14 mouse cellular contexts compared by ENCODE assay signal in genomic region chr1:155200967-155201366, GRCm38 (mm10). TPM values are rescaled to one million over a fixed set of nuclear protein-coding genes. Genes with fewer than 3 reads are reported as not detected.
DNase-seq lines count a peak whose midpoint lies in the region; ATAC-seq and TF ChIP-seq lines count a peak whose summit lies in the region.
"Had no signal": no experiment of that assay in that cellular context is flagged by ENCODE, and none has a peak within 500 bp of the region (broad histone marks: within the 10 kb centered on the region; RNA-seq: fewer than 3 reads in every experiment).

No protein-coding gene starts in this region.

- ATAC-seq in forebrain, embryonic 15.5 days (replicated peaks): no peak
- ATAC-seq in megakaryocyte-erythroid progenitor cell, adult 5-6 weeks (replicated peaks; ENCODE audit: low FRiP score, low TSS enrichment, poor library complexity, severe bottlenecking): peak; percentile 19; the same call in 1 of the 2 replicates
- ATAC-seq in stomach, embryonic 14.5 days (ENCODE audit: insufficient number of reproducible peaks, insufficient read depth, low FRiP score, low read depth): no peak

- no peaks in the 10 kb centered on the region for H3K27me3 ChIP-seq in forebrain, embryonic 15.5 days
- no peaks in the 10 kb centered on the region for H3K27me3 ChIP-seq in forebrain, embryonic 10.5 days (ENCODE audit: poor library complexity, severe bottlenecking)
- H3K27me3 ChIP-seq in stomach, embryonic 14.5 days (ENCODE audit: control insufficient read depth, insufficient read depth, low read length): no peaks in the 10 kb centered on the region
- H3K27me3 ChIP-seq: limb, embryonic 12.5 days had no signal

- no peaks in the 10 kb centered on the region for H3K9me3 ChIP-seq in forebrain, embryonic 15.5 days
- no peaks in the 10 kb centered on the region for H3K9me3 ChIP-seq in forebrain, embryonic 10.5 days
- H3K9me3 ChIP-seq in stomach, embryonic 14.5 days (ENCODE audit: control insufficient read depth, low read depth, low read length): no peaks in the 10 kb centered on the region
- H3K9me3 ChIP-seq: limb, embryonic 12.5 days had no signal

- H3K4me3 ChIP-seq in forebrain, embryonic 15.5 days: no peak overlapping the region
- H3K4me3 ChIP-seq in forebrain, embryonic 10.5 days: no peak overlapping the region
- no peak overlapping the region for H3K4me3 ChIP-seq in left cerebral cortex, adult 2 months
- H3K4me3 ChIP-seq in stomach, embryonic 14.5 days (ENCODE audit: low read depth, low read length): no peak overlapping the region
- H3K4me3 ChIP-seq: limb, embryonic 12.5 days had no signal

- H3K9ac ChIP-seq in forebrain, embryonic 15.5 days (replicated peaks): no peak overlapping the region
- no peak overlapping the region for H3K9ac ChIP-seq in stomach, embryonic 14.5 days (replicated peaks; ENCODE audit: low read depth, low read length)
- H3K9ac ChIP-seq: limb, embryonic 12.5 days had no signal

- peaks cover 78% of the 10 kb centered on the region for H3K4me1 ChIP-seq in forebrain, embryonic 15.5 days
- peaks cover 39% of the 10 kb centered on the region for H3K4me1 ChIP-seq in forebrain, embryonic 10.5 days
- peaks cover 23% of the 10 kb centered on the region for H3K4me1 ChIP-seq in stomach, embryonic 14.5 days (ENCODE audit: control insufficient read depth, insufficient read depth, low read length)

- TF ChIP-seq CTCF in left cerebral cortex, adult 2 months (IDR thresholded peaks at IDR 0.05): no peak

- no peak for DNase-seq in forebrain, embryonic 10.5 days (ENCODE audit: extremely low spot score, low spot score)
- DNase-seq in left cerebral cortex, adult 2 months (ENCODE audit: extremely low spot score in 1 of 2, low spot score in 2 of 2): no peak
- no peak for DNase-seq in left cerebral cortex, postnatal 4 days
- no peak for DNase-seq in heart, postnatal 14 days
- no peak for DNase-seq in Muller cell, postnatal 12 days (ENCODE audit: inconsistent ontology term)
- DNase-seq: adrenal gland, adult 8-10 months; cerebellum, adult 8-10 months; kidney, postnatal 25 days; lung, postnatal 4 days had no signal

- peaks cover 10% of the 10 kb centered on the region; the same call in 1 of the 2 replicates for H3K36me3 ChIP-seq in forebrain, embryonic 15.5 days
- peaks cover 90% of the 10 kb centered on the region for H3K36me3 ChIP-seq in forebrain, embryonic 10.5 days (replicated peaks)
- peaks cover 16% of the 10 kb centered on the region for H3K36me3 ChIP-seq in stomach, embryonic 14.5 days (ENCODE audit: control insufficient read depth, insufficient read depth, low read length)

- no peak overlapping the region for H3K4me2 ChIP-seq in forebrain, embryonic 15.5 days (replicated peaks)
- 0 out of 2 replicates have a peak overlapping the region, but pooled peaks have one; percentile 12 for H3K4me2 ChIP-seq in stomach, embryonic 14.5 days (replicated peaks; ENCODE audit: low read depth, low read length)
- H3K4me2 ChIP-seq: heart, embryonic 11.5 days; limb, embryonic 12.5 days had no signal

- WGBS in forebrain, embryonic 15.5 days: 62% methylated on average over 2 of the region's 2 CpGs
- 63% methylated on average over 2 of the region's 2 CpGs for WGBS in forebrain, embryonic 10.5 days
- 44% methylated on average over 2 of the region's 2 CpGs for whole genome bisulfite sequencing in stomach, embryonic 14.5 days

- intact Hi-C loops in left cerebral cortex, adult 2 months (cut with DNase I): no loop called here
- intact Hi-C loops in left cerebral cortex, postnatal 4 days (cut with DNase I): loop anchor here (5.0 kb wide), 1 partner anchor 44 kb away; the partner anchor contains the start of gene Stx6
- intact Hi-C loops in heart, postnatal 14 days (cut with DNase I): no loop called here

- H3K27ac ChIP-seq in forebrain, embryonic 15.5 days (replicated peaks): peak overlapping the region; percentile 65
- no peak overlapping the region for H3K27ac ChIP-seq in forebrain, embryonic 10.5 days
- peak overlapping the region; percentile 88 for H3K27ac ChIP-seq in left cerebral cortex, adult 2 months
- peak overlapping the region; percentile 48; the same call in 1 of the 2 replicates for H3K27ac ChIP-seq in stomach, embryonic 14.5 days (ENCODE audit: low read length)
- H3K27ac ChIP-seq: limb, embryonic 12.5 days had no signal

RNA-seq across cellular contexts. Expression of gene Stx6, which starts 42.5 kb away (rescaled TPM):
- 129 and 131 TPM in 2 replicates for polyA plus RNA-seq in forebrain, embryonic 15.5 days (2015; fragmentation: Nextera tagmentation; extraction: Ambion mirVana)
- polyA plus RNA-seq in forebrain, embryonic 10.5 days (2016; fragmentation: Nextera tagmentation; extraction: Ambion mirVana): 82.1 and 84.3 TPM in 2 replicates
- total RNA-seq in left cerebral cortex, adult 2 months (2021): 100 to 1,000 TPM; 114 to 120 TPM
- 100 to 1,000 TPM in 1 of 2 experiments, 10 to 100 TPM in 1; 99.3 to 102 TPM for total RNA-seq in left cerebral cortex, postnatal 4 days (2021)
- total RNA-seq in megakaryocyte-erythroid progenitor cell, adult 5-6 weeks (2014; fragmentation: Nextera tagmentation): 12.2 and 24.8 TPM in 2 replicates
- total RNA-seq in megakaryocyte-erythroid progenitor cell, adult 5-6 weeks (2017): 19.6 and 30.9 TPM in 2 replicates
- polyA plus RNA-seq in stomach, embryonic 14.5 days (2014; fragmentation: Nextera tagmentation; extraction: Ambion mirVana): 80.1 and 81.7 TPM in 2 replicates
- 10 to 100 TPM; 32.1 to 35.9 TPM for total RNA-seq in heart, postnatal 14 days (2021)

RNA-seq across cellular contexts. Expression of gene BC034090, which starts 43.3 kb away (rescaled TPM):
- 3.3 and 4.9 TPM in 2 replicates for polyA plus RNA-seq in forebrain, embryonic 15.5 days (2015; fragmentation: Nextera tagmentation; extraction: Ambion mirVana)
- 3.6 and 4.4 TPM in 2 replicates for polyA plus RNA-seq in forebrain, embryonic 10.5 days (2016; fragmentation: Nextera tagmentation; extraction: Ambion mirVana)
- 10 to 100 TPM in 1 of 2 experiments, 1 to 10 TPM in 1; 9.9 to 14.7 TPM for total RNA-seq in left cerebral cortex, adult 2 months (2021)
- 1 to 10 TPM; 3.3 to 7.7 TPM for total RNA-seq in left cerebral cortex, postnatal 4 days (2021)
- total RNA-seq in megakaryocyte-erythroid progenitor cell, adult 5-6 weeks (2014; fragmentation: Nextera tagmentation): 1.1 TPM in 1 of 2 replicates, not detected in the other
- not detected in 2 replicates for total RNA-seq in megakaryocyte-erythroid progenitor cell, adult 5-6 weeks (2017)
- 3.3 and 3.8 TPM in 2 replicates for polyA plus RNA-seq in stomach, embryonic 14.5 days (2014; fragmentation: Nextera tagmentation; extraction: Ambion mirVana)
- total RNA-seq in heart, postnatal 14 days (2021): 10 to 100 TPM; 35.9 to 41.2 TPM

RNA-seq across cellular contexts. Expression of gene Mr1, which starts 54.4 kb away (rescaled TPM):
- 0.59 and 0.83 TPM in 2 replicates for polyA plus RNA-seq in forebrain, embryonic 15.5 days (2015; fragmentation: Nextera tagmentation; extraction: Ambion mirVana)
- 0.36 and 0.47 TPM in 2 replicates for polyA plus RNA-seq in forebrain, embryonic 10.5 days (2016; fragmentation: Nextera tagmentation; extraction: Ambion mirVana)
- total RNA-seq in left cerebral cortex, adult 2 months (2021): 1 to 10 TPM; 2.1 to 3.1 TPM
- 1 to 10 TPM; 1.5 to 1.8 TPM for total RNA-seq in left cerebral cortex, postnatal 4 days (2021)
- 6.1 and 7.8 TPM in 2 replicates for total RNA-seq in megakaryocyte-erythroid progenitor cell, adult 5-6 weeks (2014; fragmentation: Nextera tagmentation)
- total RNA-seq in megakaryocyte-erythroid progenitor cell, adult 5-6 weeks (2017): 6.2 and 7.7 TPM in 2 replicates
- 11.0 and 13.5 TPM in 2 replicates for polyA plus RNA-seq in stomach, embryonic 14.5 days (2014; fragmentation: Nextera tagmentation; extraction: Ambion mirVana)
- total RNA-seq in heart, postnatal 14 days (2021): 1 to 10 TPM; 8.1 to 9.2 TPM
